Mouse (Mus musculus): ENCODE data around the gene Mrps18b. TPM values are rescaled to one million over a fixed set of nuclear protein-coding genes. Genes with fewer than 3 reads are reported as not detected.

Gene Mrps18b
- polyA plus RNA-seq, 1 experiment, result 104 TPM

DNA sequence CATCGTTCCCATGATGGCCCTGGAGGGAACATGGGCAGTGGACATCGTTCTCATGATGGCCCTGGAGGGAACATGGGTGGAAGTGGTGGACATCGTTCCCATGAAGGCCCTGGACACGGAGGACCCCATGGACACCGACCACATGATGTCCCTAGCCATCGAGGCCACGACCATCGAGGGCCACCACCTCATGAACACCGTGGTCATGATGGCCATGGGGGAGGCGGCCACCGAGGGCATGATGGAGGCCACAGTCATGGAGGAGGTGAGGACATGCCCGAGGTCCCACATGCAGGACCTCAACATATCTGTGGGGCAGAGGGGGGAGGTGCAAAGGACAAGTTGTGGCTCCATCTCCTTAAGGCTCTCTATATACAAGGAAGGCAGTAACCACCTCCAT lies 14.4 kb upstream of the Mrps18b start:
- no peak overlapping the region for H3K4me3 ChIP-seq
- no peak overlapping the region for H3K4me2 ChIP-seq (ENCODE audit: low read depth)
- H3K79me2 ChIP-seq (ENCODE audit: control insufficient read depth, insufficient read depth), result no peaks in the 10 kb centered on the region
- no peak overlapping the region for H3ac ChIP-seq (ENCODE audit: control insufficient read depth, insufficient read length)
- H3K27me3 ChIP-seq (ENCODE audit: control insufficient read depth, insufficient read depth, insufficient read length), result no peaks in the 10 kb centered on the region
- peaks cover 37% of the 10 kb centered on the region for H3K36me3 ChIP-seq (ENCODE audit: control insufficient read depth, insufficient read depth)
- peak; percentile 2 for TF ChIP-seq POLR2A (IDR thresholded peaks at IDR 0.05; ENCODE audit: insufficient read length, low read depth)
- TF ChIP-seq USF1 (IDR thresholded peaks at IDR 0.05; ENCODE audit: low read depth), result no peak
- TF ChIP-seq POLR2AphosphoS2 (IDR thresholded peaks at IDR 0.05; ENCODE audit: insufficient read length, low read depth), result peak; percentile 67
- TF ChIP-seq E2F4 (IDR thresholded peaks at IDR 0.05; ENCODE audit: insufficient read depth), result no peak
- TF ChIP-seq TCF3 (IDR thresholded peaks at IDR 0.05; ENCODE audit: insufficient read length, low read depth), result no peak
- TF ChIP-seq CEBPB (IDR thresholded peaks at IDR 0.05; ENCODE audit: insufficient read depth, poor library complexity, severe bottlenecking), result no peak
- no peak for TF ChIP-seq MAX (IDR thresholded peaks at IDR 0.05; ENCODE audit: low read depth)
- no peak for TF ChIP-seq REST (IDR thresholded peaks at IDR 0.05; ENCODE audit: insufficient read depth, insufficient read length)
- TF ChIP-seq TCF12 (IDR thresholded peaks at IDR 0.05; ENCODE audit: insufficient read depth, poor library complexity, severe bottlenecking), result no peak
- no peak for TF ChIP-seq SRF (IDR thresholded peaks at IDR 0.05; ENCODE audit: control insufficient read depth, insufficient read length, low read depth)
- TF ChIP-seq MYOD1 (IDR thresholded peaks at IDR 0.05; ENCODE audit: control insufficient read depth in 1 of 3, insufficient read length in 2 of 3, low read depth in 2 of 3), result no peak
- no peak for TF ChIP-seq MYOG (IDR thresholded peaks at IDR 0.05; ENCODE audit: control insufficient read depth in 1 of 3, insufficient read depth in 1 of 3, insufficient read length in 2 of 3, low read depth in 2 of 3)

DNA sequence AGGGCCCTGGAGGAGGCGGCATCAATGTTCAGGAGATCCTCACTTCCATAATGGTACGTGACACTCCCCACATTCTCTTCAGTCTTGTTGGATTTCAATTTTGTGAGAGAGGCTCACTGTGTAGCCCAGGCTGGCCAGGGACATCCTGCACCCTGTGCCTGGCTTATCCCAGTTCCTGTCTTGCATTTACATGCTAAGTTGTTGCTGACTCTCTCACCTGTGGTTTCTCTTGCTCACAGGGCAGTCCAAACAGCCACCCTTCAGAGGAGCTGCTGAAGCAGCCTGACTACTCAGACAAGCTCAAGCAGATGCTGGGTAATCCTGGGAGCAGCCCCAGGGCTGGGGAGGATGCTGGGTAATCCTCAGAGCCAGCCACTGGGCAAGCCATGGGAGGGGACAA lies 13.3 kb upstream of the Mrps18b start:
- peaks cover 39% of the 10 kb centered on the region for H3K36me3 ChIP-seq (ENCODE audit: control insufficient read depth, insufficient read depth)
- no peak overlapping the region for H3K4me3 ChIP-seq
- no peak overlapping the region for H3K4me2 ChIP-seq (ENCODE audit: low read depth)
- TF ChIP-seq SRF (IDR thresholded peaks at IDR 0.05; ENCODE audit: control insufficient read depth, insufficient read length, low read depth), result no peak
- TF ChIP-seq USF1 (IDR thresholded peaks at IDR 0.05; ENCODE audit: low read depth), result no peak
- TF ChIP-seq CEBPB (IDR thresholded peaks at IDR 0.05; ENCODE audit: insufficient read depth, poor library complexity, severe bottlenecking), result no peak
- no peak for TF ChIP-seq MYOG (IDR thresholded peaks at IDR 0.05; ENCODE audit: control insufficient read depth in 1 of 3, insufficient read depth in 1 of 3, insufficient read length in 2 of 3, low read depth in 2 of 3)
- TF ChIP-seq MAX (IDR thresholded peaks at IDR 0.05; ENCODE audit: low read depth), result no peak
- TF ChIP-seq MYOD1 (IDR thresholded peaks at IDR 0.05; ENCODE audit: control insufficient read depth in 1 of 3, insufficient read length in 2 of 3, low read depth in 2 of 3), result no peak
- TF ChIP-seq E2F4 (IDR thresholded peaks at IDR 0.05; ENCODE audit: insufficient read depth), result no peak
- TF ChIP-seq POLR2AphosphoS2 (IDR thresholded peaks at IDR 0.05; ENCODE audit: insufficient read length, low read depth), result no peak
- TF ChIP-seq TCF12 (IDR thresholded peaks at IDR 0.05; ENCODE audit: insufficient read depth, poor library complexity, severe bottlenecking), result no peak
- TF ChIP-seq POLR2A (IDR thresholded peaks at IDR 0.05; ENCODE audit: insufficient read length, low read depth), result no peak
- H3K27me3 ChIP-seq (ENCODE audit: control insufficient read depth, insufficient read depth, insufficient read length), result no peaks in the 10 kb centered on the region
- H3K79me2 ChIP-seq (ENCODE audit: control insufficient read depth, insufficient read depth), result no peaks in the 10 kb centered on the region
- no peak overlapping the region for H3ac ChIP-seq (ENCODE audit: control insufficient read depth, insufficient read length)

DNA sequence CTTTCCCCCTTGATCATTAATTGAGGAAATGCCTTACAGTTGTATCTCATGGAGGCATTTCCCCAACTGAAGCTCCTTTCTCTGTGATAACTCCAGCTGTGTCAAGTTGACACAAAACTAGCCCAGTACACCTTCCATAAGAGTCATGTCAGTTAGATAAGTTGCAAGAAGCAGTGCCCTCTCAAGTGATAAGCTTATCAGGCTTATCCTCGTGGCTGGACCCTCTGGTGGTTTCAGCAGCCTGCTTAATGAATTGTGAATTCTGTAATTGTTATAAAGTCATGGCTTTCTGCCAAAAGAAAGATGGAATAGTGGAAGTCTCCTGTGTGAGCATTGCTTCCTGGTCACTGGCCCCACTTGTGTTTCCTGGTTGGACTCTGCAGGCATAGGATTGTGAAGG lies 11.3 kb upstream of the Mrps18b start:
- TF ChIP-seq POLR2AphosphoS2 (IDR thresholded peaks at IDR 0.05; ENCODE audit: insufficient read length, low read depth), result no peak
- TF ChIP-seq TCF12 (IDR thresholded peaks at IDR 0.05; ENCODE audit: insufficient read depth, poor library complexity, severe bottlenecking), result no peak
- no peak for TF ChIP-seq SRF (IDR thresholded peaks at IDR 0.05; ENCODE audit: control insufficient read depth, insufficient read length, low read depth)
- no peak for TF ChIP-seq USF1 (IDR thresholded peaks at IDR 0.05; ENCODE audit: low read depth)
- TF ChIP-seq REST (IDR thresholded peaks at IDR 0.05; ENCODE audit: insufficient read depth, insufficient read length), result no peak
- TF ChIP-seq MAX (IDR thresholded peaks at IDR 0.05; ENCODE audit: low read depth), result no peak
- TF ChIP-seq TCF3 (IDR thresholded peaks at IDR 0.05; ENCODE audit: insufficient read length, low read depth), result no peak
- TF ChIP-seq POLR2A (IDR thresholded peaks at IDR 0.05; ENCODE audit: insufficient read length, low read depth), result no peak
- no peak for TF ChIP-seq MYOD1 (IDR thresholded peaks at IDR 0.05; ENCODE audit: control insufficient read depth in 1 of 3, insufficient read length in 2 of 3, low read depth in 2 of 3)
- TF ChIP-seq MYOG (IDR thresholded peaks at IDR 0.05; ENCODE audit: control insufficient read depth in 1 of 3, insufficient read depth in 1 of 3, insufficient read length in 2 of 3, low read depth in 2 of 3), result no peak
- no peak for TF ChIP-seq CEBPB (IDR thresholded peaks at IDR 0.05; ENCODE audit: insufficient read depth, poor library complexity, severe bottlenecking)
- TF ChIP-seq E2F4 (IDR thresholded peaks at IDR 0.05; ENCODE audit: insufficient read depth), result no peak
- no peak overlapping the region for H3K4me2 ChIP-seq (ENCODE audit: low read depth)
- no peak overlapping the region for H3ac ChIP-seq (ENCODE audit: control insufficient read depth, insufficient read length)
- H3K79me2 ChIP-seq (ENCODE audit: control insufficient read depth, insufficient read depth), result no peaks in the 10 kb centered on the region
- H3K4me3 ChIP-seq, result no peak overlapping the region
- no peaks in the 10 kb centered on the region for H3K27me3 ChIP-seq (ENCODE audit: control insufficient read depth, insufficient read depth, insufficient read length)
- peaks cover 55% of the 10 kb centered on the region for H3K36me3 ChIP-seq (ENCODE audit: control insufficient read depth, insufficient read depth)

DNA sequence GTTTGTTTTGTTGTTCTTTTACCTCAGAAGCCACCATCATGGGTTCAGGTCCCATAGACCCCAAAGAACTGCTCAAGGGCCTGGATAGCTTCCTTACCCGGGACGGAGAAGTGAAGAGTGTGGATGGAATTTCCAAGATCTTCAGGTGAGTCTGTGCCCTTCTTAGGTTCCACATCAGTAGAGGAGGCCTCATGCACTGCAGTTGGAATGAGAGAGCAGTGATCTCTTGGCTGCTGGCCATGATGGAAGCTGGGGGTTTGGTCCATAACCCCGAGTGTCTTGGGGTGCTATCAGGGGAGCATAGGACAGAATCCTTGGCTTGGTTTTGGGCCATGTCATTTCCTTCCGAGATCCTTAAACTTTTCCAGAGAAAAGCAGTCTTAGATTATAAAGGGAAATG lies 7.1 kb upstream of the Mrps18b start:
- Histone ChIP-seq H3K27me3 (ENCODE audit: control insufficient read depth, insufficient read depth, insufficient read length) (no peaks in the 10 kb centered on the region), H3K36me3 (ENCODE audit: control insufficient read depth, insufficient read depth) (peaks cover 42% of the 10 kb centered on the region), H3K4me2 (ENCODE audit: low read depth) (no peak overlapping the region), H3ac (ENCODE audit: control insufficient read depth, insufficient read length) (no peak overlapping the region), H3K4me3 (no peak overlapping the region), H3K79me2 (ENCODE audit: control insufficient read depth, insufficient read depth) (peaks cover 14% of the 10 kb centered on the region)
- TF ChIP-seq POLR2AphosphoS2 (IDR thresholded peaks at IDR 0.05; ENCODE audit: insufficient read length, low read depth) (peak; percentile 70), MAX (IDR thresholded peaks at IDR 0.05; ENCODE audit: low read depth) (no peak)

- Histone ChIP-seq H3ac (ENCODE audit: control insufficient read depth, insufficient read length) (no peak overlapping the region), H3K4me2 (ENCODE audit: low read depth) (no peak overlapping the region), H3K27me3 (ENCODE audit: control insufficient read depth, insufficient read depth, insufficient read length) (no peaks in the 10 kb centered on the region), H3K79me2 (ENCODE audit: control insufficient read depth, insufficient read depth) (peaks cover 21% of the 10 kb centered on the region), H3K4me3 (no peak overlapping the region), H3K36me3 (ENCODE audit: control insufficient read depth, insufficient read depth) (peaks cover 42% of the 10 kb centered on the region)
- TF ChIP-seq MAX (IDR thresholded peaks at IDR 0.05; ENCODE audit: low read depth) (no peak), POLR2AphosphoS2 (IDR thresholded peaks at IDR 0.05; ENCODE audit: insufficient read length, low read depth) (peak; percentile 13)
These were observed 6.4 kb upstream of the Mrps18b start for GRCm38 (mm10) chr17:35922566-35922965.

Data from myocyte (in vitro differentiated cells).